Comparison of ENCODE assay signal across 16 mouse cellular contexts in genomic region chr2:179519161-179519560, GRCm38 (mm10).
DNase-seq lines count a peak whose midpoint lies in the region; ATAC-seq and TF ChIP-seq lines count a peak whose summit lies in the region.
"Had no signal": no experiment of that assay in that cellular context is flagged by ENCODE, and none has a peak within 500 bp of the region (broad histone marks: within the 10 kb centered on the region; RNA-seq: fewer than 3 reads in every experiment).

No protein-coding gene starts in this region.

- H3K9me3 ChIP-seq in forebrain, embryonic 15.5 days, result no peaks in the 10 kb centered on the region
- H3K9me3 ChIP-seq in forebrain, embryonic 12.5 days, result no peaks in the 10 kb centered on the region
- no peaks in the 10 kb centered on the region for H3K9me3 ChIP-seq in lung, postnatal 0 days (ENCODE audit: low read length)
- no peaks in the 10 kb centered on the region for H3K9me3 ChIP-seq in midbrain, embryonic 15.5 days

- TF ChIP-seq EP300 in lung, postnatal 0 days (IDR thresholded peaks at IDR 0.05), result no peak

- H3K4me2 ChIP-seq in forebrain, embryonic 15.5 days (replicated peaks), result no peak overlapping the region
- no peak overlapping the region for H3K4me2 ChIP-seq in forebrain, embryonic 12.5 days
- no peak overlapping the region for H3K4me2 ChIP-seq in lung, postnatal 0 days (replicated peaks; ENCODE audit: low read depth, low read length)
- H3K4me2 ChIP-seq in midbrain, embryonic 15.5 days, result no peak overlapping the region
- H3K4me2 ChIP-seq: midbrain, embryonic 11.5 days had no signal

- H3K27ac ChIP-seq in forebrain, embryonic 15.5 days (replicated peaks), result 0 out of 2 replicates have a peak overlapping the region, but pooled peaks have one; percentile 4
- no peak overlapping the region for H3K27ac ChIP-seq in forebrain, embryonic 12.5 days
- no peak overlapping the region for H3K27ac ChIP-seq in lung, postnatal 0 days (ENCODE audit: low read length)
- no peak overlapping the region for H3K27ac ChIP-seq in midbrain, embryonic 15.5 days
- H3K27ac ChIP-seq: heart, adult 2 months had no signal

- H3K36me3 ChIP-seq in forebrain, embryonic 15.5 days, result no peaks in the 10 kb centered on the region
- H3K36me3 ChIP-seq in forebrain, embryonic 12.5 days (replicated peaks), result no peaks in the 10 kb centered on the region
- no peaks in the 10 kb centered on the region for H3K36me3 ChIP-seq in lung, postnatal 0 days (ENCODE audit: insufficient read depth, low read length)
- H3K36me3 ChIP-seq in midbrain, embryonic 15.5 days (replicated peaks), result no peaks in the 10 kb centered on the region

- peak; percentile 39 for DNase-seq in layer of hippocampus, adult 9-11 months
- no peak for DNase-seq in layer of hippocampus, postnatal 10 days (ENCODE audit: low spot score in 2 of 2)
- peak; percentile 81 for DNase-seq in brain, adult 2 months (ENCODE audit: low read depth, low spot score)
- DNase-seq in right cerebral cortex, adult 2 months (ENCODE audit: low spot score in 2 of 2), result peak; percentile 44 to 50
- DNase-seq in lung, postnatal 0 days (ENCODE audit: low spot score), result no peak
- DNase-seq: cerebellum, adult 11 months; cerebellum, postnatal 25 days; gastrocnemius, postnatal 10 days; heart, adult 2 months; lung, adult 18-20 months; lung, postnatal 4 days had no signal

- 73% methylated on average over 7 of the region's 7 CpGs for WGBS in forebrain, embryonic 15.5 days
- WGBS in forebrain, embryonic 12.5 days, result 88% methylated on average over 7 of the region's 7 CpGs
- WGBS in lung, postnatal 0 days, result 89% methylated on average over 7 of the region's 7 CpGs
- WGBS in midbrain, embryonic 15.5 days, result 84% methylated on average over 7 of the region's 7 CpGs

- ATAC-seq in forebrain, embryonic 15.5 days (replicated peaks), result no peak
- ATAC-seq in forebrain, embryonic 12.5 days (ENCODE audit: low FRiP score), result no peak
- no peak for ATAC-seq in lung, postnatal 0 days
- no peak for ATAC-seq in midbrain, embryonic 15.5 days (replicated peaks)

- no peaks in the 10 kb centered on the region for H3K27me3 ChIP-seq in forebrain, embryonic 15.5 days
- peaks cover 4% of the 10 kb centered on the region; the same call in 1 of the 2 replicates for H3K27me3 ChIP-seq in forebrain, embryonic 12.5 days
- H3K27me3 ChIP-seq in lung, postnatal 0 days (replicated peaks; ENCODE audit: insufficient read depth, low read length), result no peaks in the 10 kb centered on the region
- peaks cover 5% of the 10 kb centered on the region; the same call in 1 of the 2 replicates for H3K27me3 ChIP-seq in midbrain, embryonic 15.5 days (replicated peaks)

- TF ChIP-seq CTCF in lung, postnatal 0 days (IDR thresholded peaks at IDR 0.05), result no peak

- H3K9ac ChIP-seq in forebrain, embryonic 15.5 days (replicated peaks), result no peak overlapping the region
- no peak overlapping the region for H3K9ac ChIP-seq in forebrain, embryonic 12.5 days
- no peak overlapping the region for H3K9ac ChIP-seq in lung, postnatal 0 days (replicated peaks; ENCODE audit: low read depth)
- H3K9ac ChIP-seq in midbrain, embryonic 15.5 days, result no peak overlapping the region

- H3K4me1 ChIP-seq in forebrain, embryonic 15.5 days, result peaks cover 46% of the 10 kb centered on the region
- H3K4me1 ChIP-seq in forebrain, embryonic 12.5 days, result peaks cover 60% of the 10 kb centered on the region
- no peaks in the 10 kb centered on the region for H3K4me1 ChIP-seq in lung, postnatal 0 days (ENCODE audit: insufficient read depth, low read depth, low read length)
- H3K4me1 ChIP-seq in midbrain, embryonic 15.5 days, result peaks cover 34% of the 10 kb centered on the region

- H3K4me3 ChIP-seq in forebrain, embryonic 15.5 days, result no peak overlapping the region
- no peak overlapping the region for H3K4me3 ChIP-seq in forebrain, embryonic 12.5 days (replicated peaks)
- no peak overlapping the region for H3K4me3 ChIP-seq in lung, postnatal 0 days (ENCODE audit: low read depth, low read length)
- H3K4me3 ChIP-seq in midbrain, embryonic 15.5 days, result no peak overlapping the region
- H3K4me3 ChIP-seq: heart, adult 2 months; myocyte had no signal

Comparison
In these comparisons a context has a peak if more than half of its experiments do, and no peak if none do; other contexts are left out.
1. DNase-seq: peak in layer of hippocampus, adult 9-11 months (single experiment), brain, adult 2 months (single experiment) and right cerebral cortex, adult 2 months (2 of 2); none in layer of hippocampus, postnatal 10 days (0 of 2) and lung, postnatal 0 days (single experiment).